Mouse (Mus musculus) kidney, postnatal 14 days (tissue): ENCODE data around the gene Cd2.

Source experiments
- DNase-seq: peaks from one replicate; pipeline ENCODE4 v3.0.0; 2022; ENCODE audit warnings: mixed read lengths

The Cd2 gene

GRCm38 (mm10) chr3:101287911-101288311, at the start of gene Cd2:
Gene Cd2 (minus strand): TSS chr3:101287939.
- DNase-seq, result no peak

- no peak for DNase-seq
These were observed 40.9 kb upstream of the Cd2 start for GRCm38 (mm10) chr3:101328617-101329016.

- DNase-seq, result no peak
These were observed 39.5 kb upstream of the Cd2 start for GRCm38 (mm10) chr3:101327248-101327647.

- DNase-seq, result no peak
These were observed 34.7 kb upstream of the Cd2 start for GRCm38 (mm10) chr3:101322437-101322836.

- no peak for DNase-seq
These were observed 33.1 kb upstream of the Cd2 start for GRCm38 (mm10) chr3:101320874-101321273.

GRCm38 (mm10) chr3:101318516-101319170, 30.9 kb upstream of the Cd2 start:
- DNase-seq, result no peak

DNA sequence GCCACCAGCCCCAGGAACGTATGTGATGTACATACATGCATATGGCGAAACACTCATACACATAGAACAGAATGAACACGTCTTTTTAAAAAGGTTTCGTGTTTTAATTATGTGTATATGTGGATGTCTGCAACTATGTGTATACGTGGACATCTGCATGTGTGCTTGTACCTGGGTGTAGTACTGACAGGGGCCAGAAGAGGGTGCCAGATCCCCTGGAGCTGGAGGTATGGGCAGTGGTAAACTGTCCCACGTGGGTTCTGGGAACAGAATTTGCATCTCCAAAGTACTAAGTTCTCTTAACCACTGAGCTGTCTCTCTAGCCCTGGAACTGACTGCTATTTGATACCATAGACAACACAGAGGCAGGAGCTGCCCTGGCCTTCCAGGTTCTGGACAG, 30.4 kb upstream of the Cd2 start:
- DNase-seq, result no peak

DNA sequence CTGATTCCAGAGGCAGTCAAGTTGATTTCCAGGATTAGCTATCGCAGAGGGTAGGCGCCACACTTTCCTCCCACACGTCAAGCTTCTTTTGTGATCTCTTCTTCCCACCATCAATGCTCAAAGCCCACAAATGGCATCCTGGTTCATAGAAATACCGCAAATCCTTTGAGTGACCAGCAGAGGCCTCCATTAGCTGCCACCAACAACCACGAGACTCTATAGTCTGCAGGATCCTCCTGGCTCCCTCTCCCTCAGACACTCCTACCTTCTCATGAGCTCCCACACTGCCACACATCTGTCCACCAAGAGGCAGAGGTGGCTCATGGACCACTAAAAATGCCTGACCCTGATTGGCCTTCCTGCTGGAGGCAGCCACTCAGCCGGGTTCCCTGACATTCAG, 27.2 kb upstream of the Cd2 start:
- DNase-seq, result no peak

DNA sequence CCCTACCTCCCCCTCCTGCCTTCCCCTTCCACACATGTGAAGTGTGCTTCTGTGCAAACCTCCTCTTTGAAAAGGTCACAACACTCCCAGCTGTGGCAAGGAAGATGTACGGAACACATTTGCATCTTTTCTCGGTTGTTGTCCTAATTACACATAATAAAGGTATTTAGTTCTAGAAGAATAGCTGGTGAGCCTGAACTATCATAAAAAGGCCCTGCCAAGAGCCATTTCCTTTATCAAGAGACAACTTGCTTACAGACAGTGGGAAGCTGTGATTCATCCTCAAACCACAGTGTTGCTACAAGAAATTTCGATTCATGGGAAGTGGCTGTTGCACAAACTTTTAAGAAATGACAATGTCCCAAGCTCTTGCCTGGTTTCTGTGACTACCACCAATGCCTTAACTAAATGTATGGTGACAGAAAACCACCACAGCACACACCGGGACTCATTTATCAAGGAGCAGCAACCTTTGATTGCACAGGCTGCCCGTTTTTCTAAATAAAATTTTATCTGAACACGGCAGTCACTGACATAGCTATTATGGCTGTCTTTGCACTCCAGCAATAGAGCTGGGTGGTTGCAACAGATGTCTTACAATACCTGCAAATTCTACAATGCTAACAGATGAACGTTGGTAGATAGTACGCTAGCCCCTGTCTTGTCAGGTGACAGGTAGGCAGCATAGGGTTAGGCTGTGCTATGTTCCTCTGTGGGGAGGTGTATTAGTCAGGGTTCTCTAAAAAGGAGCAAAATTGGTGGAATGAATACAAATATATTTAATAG, 25.7 kb upstream of the Cd2 start:
- no peak for DNase-seq

DNA sequence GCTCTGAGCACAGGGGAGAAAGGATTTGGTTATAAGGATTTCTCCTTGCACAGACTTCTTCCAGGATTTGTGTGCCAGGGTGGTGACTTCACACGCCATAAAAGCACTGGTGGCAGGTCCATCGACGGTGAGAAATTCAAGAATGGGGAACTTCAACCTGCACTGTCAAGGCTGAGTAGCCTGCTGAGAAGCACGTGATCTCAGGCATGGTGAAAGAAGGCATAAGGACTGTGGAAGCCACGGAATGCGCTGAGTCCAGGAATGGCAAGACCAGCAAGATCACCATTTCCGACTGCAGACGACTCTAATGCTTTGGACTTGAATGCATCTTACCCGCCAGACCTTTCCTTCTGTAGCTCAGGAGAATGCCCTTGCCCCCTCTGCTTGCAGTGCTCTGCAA, 23.2 kb upstream of the Cd2 start:
- peak; percentile 48 for DNase-seq

GRCm38 (mm10) chr3:101309626-101310025, 21.9 kb upstream of the Cd2 start:
- DNase-seq, result no peak

- no peak for DNase-seq
These were observed 18.4 kb upstream of the Cd2 start for GRCm38 (mm10) chr3:101306090-101306489.

DNA sequence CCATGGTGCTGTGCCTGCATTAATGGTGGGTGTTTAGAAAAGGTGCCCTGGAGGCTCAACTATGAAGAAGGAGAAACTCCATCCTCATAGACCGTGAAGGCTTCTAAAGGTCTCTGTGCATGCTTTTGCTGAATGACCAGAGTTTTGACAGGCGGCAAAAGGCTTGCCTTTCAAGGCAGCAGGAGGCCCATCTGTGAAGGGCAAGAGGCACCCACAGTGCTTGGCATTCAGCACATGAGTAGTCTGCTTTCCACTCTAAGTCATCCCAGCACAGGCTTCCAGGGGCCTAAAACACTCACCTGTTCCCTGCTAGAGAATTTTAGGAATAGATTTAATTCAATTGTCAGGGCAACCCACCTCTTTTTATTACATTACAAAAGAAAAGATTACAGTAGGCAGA, 17.3 kb upstream of the Cd2 start:
- no peak for DNase-seq

GRCm38 (mm10) chr3:101304156-101304555, 16.4 kb upstream of the Cd2 start:
- peak; percentile 71 for DNase-seq

GRCm38 (mm10) chr3:101300271-101301071, 12.7 kb upstream of the Cd2 start:
- no peak for DNase-seq

DNA sequence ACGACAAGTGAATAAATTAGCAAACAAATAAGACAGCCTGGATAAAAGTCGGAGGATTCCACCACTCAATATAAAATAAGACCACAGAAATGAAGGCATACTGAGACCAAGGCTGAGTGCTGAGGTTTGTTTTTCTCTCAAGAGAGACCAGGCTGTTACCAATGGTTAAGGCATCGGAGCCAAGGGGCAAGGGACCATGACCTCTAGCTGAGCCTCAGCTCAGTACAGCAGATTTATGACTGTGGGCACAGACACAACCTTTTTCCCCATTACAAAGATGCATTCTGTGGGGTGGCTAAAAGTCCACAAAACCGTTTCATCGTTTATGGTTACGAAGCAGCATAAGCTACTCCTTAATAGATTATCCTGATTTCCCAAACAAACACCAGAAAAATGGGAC, 11.9 kb upstream of the Cd2 start:
- DNase-seq, result no peak

GRCm38 (mm10) chr3:101297221-101297620, 9.5 kb upstream of the Cd2 start:
- no peak for DNase-seq

DNA sequence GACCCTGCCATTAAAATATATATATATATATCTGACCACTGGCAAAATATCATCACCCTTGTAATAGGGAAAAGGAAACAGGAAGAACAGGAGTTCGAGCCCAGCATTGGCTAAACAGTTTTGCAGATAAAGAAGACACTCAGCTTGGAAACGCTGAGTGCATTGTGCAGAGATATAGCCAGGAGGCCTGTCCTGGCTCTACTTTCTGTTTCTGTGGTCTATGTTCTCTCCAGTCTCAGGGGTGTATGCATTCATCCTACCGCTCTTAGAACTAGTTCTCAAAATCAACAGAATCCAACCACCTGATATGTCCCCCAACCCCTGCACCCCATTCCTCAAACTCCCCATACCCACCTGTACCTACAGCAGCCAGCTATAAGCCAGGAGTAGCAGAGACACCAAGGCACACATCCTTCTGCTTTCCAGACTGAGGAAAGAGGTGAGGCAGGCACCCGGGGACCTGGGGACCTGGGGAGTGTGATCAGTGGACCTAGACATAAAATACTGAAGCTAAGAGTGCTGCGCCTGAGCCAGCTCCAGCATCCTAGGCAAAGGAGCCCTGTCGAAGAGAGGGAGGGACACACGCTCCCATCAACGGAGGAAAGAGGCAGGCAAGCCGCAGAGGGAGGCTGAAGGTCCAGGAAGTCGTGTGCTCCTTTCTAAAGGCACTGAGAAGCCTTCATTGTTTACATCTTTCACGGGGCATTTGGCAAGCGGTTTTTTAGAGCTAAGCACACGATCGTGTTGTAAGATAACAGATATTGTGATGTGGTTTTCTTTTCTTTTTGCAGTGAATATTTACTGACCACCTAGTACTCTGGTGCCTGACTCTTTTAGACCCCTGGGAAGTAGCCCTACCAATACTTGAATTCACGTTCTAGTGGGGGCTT, 8.4 kb upstream of the Cd2 start:
- DNase-seq, result no peak

DNA sequence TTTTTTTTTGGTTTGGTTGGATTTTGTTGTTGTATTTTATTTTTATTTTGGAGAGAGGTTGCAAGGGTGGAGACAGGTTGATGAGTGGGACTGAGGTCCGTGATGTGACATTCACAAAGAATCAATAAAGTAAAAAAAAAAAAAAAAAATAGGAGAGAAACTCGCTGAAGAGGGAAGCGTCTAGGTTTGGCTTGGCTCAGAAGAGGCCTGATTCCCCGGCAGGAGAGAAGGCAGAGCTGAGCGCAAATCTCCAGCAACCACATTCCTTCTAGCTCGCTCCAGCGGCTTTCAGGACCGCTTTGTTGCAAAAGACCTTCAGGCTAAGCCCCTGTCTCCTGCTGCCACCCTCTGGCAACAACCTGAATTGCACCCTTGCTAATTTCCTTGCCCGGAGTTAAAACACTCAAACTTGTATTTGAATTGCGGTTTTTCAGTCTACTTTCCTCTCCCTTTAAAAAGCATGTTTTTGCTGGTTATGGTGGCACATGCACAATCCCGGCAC, 7.7 kb upstream of the Cd2 start:
- peak; percentile 89 for DNase-seq

- no peak for DNase-seq
These were observed 7.0 kb upstream of the Cd2 start for GRCm38 (mm10) chr3:101294487-101295365.

DNA sequence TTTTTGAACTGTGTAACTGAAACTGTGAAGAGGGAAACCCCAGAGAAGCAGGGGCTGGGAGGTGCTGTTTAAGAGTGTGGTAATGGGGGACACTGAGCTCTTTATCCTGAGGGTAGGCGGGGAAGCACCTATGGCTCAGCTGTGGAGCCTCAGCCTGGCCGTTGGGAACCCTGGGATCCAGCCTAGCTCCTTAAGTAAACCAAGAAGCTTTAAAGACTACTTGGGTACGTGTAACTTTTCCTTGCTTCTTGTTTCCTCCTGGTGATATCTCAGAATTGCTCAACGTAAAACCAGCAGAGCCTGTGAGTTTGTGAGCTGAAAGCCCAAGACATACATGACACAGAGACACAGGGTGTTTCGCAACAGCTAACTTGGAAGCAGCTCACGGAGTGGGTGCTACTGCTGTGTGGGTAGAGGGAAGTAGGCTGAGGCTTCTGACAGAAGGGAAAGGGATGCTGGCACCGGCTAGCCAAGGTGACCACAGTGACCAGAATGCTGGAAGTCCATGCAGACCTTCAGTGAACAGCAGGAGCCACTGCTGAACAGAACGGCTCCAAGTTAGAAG, 5.9 kb upstream of the Cd2 start:
- DNase-seq, result no peak
